9 mouse cellular contexts compared by ENCODE assay signal in genomic region chr8:125218669-125219068, GRCm38 (mm10).
DNase-seq lines count a peak whose midpoint lies in the region; ATAC-seq lines count a peak whose summit lies in the region.
"Had no signal": no experiment of that assay in that cellular context is flagged by ENCODE, and none has a peak within 500 bp of the region (broad histone marks: within the 10 kb centered on the region; RNA-seq: fewer than 3 reads in every experiment).

No protein-coding gene starts in this region.

- H3K4me1 ChIP-seq in heart, embryonic 13.5 days, result peaks cover 39% of the 10 kb centered on the region
- peaks cover 41% of the 10 kb centered on the region for H3K4me1 ChIP-seq in forebrain, embryonic 13.5 days
- peaks cover 14% of the 10 kb centered on the region for H3K4me1 ChIP-seq in neural tube, embryonic 14.5 days (ENCODE audit: control insufficient read depth, insufficient read depth, low read length)

- 49% methylated on average over 4 of the region's 4 CpGs for WGBS in heart, embryonic 13.5 days
- under 1% methylated on average over 4 of the region's 4 CpGs for WGBS in forebrain, embryonic 13.5 days
- WGBS in neural tube, embryonic 14.5 days, result 23% methylated on average over 4 of the region's 4 CpGs

- no peak overlapping the region for H3K4me2 ChIP-seq in heart, embryonic 13.5 days
- peak overlapping the region; percentile 46 for H3K4me2 ChIP-seq in forebrain, embryonic 13.5 days
- H3K4me2 ChIP-seq in neural tube, embryonic 14.5 days (ENCODE audit: low read depth, low read length), result no peak overlapping the region; the same call in 1 of the 2 replicates

- H3K9ac ChIP-seq in heart, embryonic 13.5 days, result no peak overlapping the region
- H3K9ac ChIP-seq in forebrain, embryonic 13.5 days, result peak overlapping the region; percentile 60; the same call in 1 of the 2 replicates
- no peak overlapping the region for H3K9ac ChIP-seq in neural tube, embryonic 14.5 days (replicated peaks; ENCODE audit: low read depth, low read length)

- intact Hi-C loops in heart, postnatal 36 days (cut with DNase I), result no loop called here

- no peaks in the 10 kb centered on the region for H3K27me3 ChIP-seq in heart, embryonic 13.5 days (replicated peaks)
- H3K27me3 ChIP-seq in forebrain, embryonic 13.5 days, result 0 out of 2 replicates have a peak, but pooled peaks cover 9% of the 10 kb centered on the region
- H3K27me3 ChIP-seq in neural tube, embryonic 14.5 days (ENCODE audit: control insufficient read depth, insufficient read depth, low read length), result no peaks in the 10 kb centered on the region

- H3K36me3 ChIP-seq in heart, embryonic 13.5 days, result no peaks in the 10 kb centered on the region
- no peaks in the 10 kb centered on the region for H3K36me3 ChIP-seq in forebrain, embryonic 13.5 days (ENCODE audit: poor library complexity, severe bottlenecking)
- no peaks in the 10 kb centered on the region for H3K36me3 ChIP-seq in neural tube, embryonic 14.5 days (ENCODE audit: control insufficient read depth, insufficient read depth, low read length)

- DNase-seq in heart, postnatal 36 days, result no peak
- peak; percentile 87 for DNase-seq in layer of hippocampus, adult 9-11 months
- DNase-seq in spleen, postnatal 14 days (ENCODE audit: low spot score in 2 of 2), result no peak
- no peak for DNase-seq in yolk sac, embryonic 10.5 days (ENCODE audit: low spot score)
- DNase-seq: kidney, postnatal 14 days had no signal

- no peaks in the 10 kb centered on the region for H3K9me3 ChIP-seq in heart, embryonic 13.5 days
- no peaks in the 10 kb centered on the region for H3K9me3 ChIP-seq in forebrain, embryonic 13.5 days (replicated peaks)
- H3K9me3 ChIP-seq in neural tube, embryonic 14.5 days (ENCODE audit: control insufficient read depth, low read length), result no peaks in the 10 kb centered on the region

- ATAC-seq in heart, embryonic 13.5 days (ENCODE audit: extremely low read depth, insufficient number of reproducible peaks, low FRiP score, low TSS enrichment), result no peak
- ATAC-seq in forebrain, embryonic 13.5 days, result peak; percentile 79
- no peak for ATAC-seq in neural tube, embryonic 14.5 days (ENCODE audit: low read depth)
- ATAC-seq in CD4-positive, CD25-positive, alpha-beta regulatory T cell, adult 4 months, result no peak

- H3K27ac ChIP-seq in heart, embryonic 13.5 days (replicated peaks), result peak overlapping the region; percentile 16
- peak overlapping the region; percentile 92 for H3K27ac ChIP-seq in forebrain, embryonic 13.5 days
- H3K27ac ChIP-seq in neural tube, embryonic 14.5 days (ENCODE audit: low read depth, low read length), result peak overlapping the region; percentile 59; the same call in 1 of the 2 replicates

- H3K4me3 ChIP-seq in heart, embryonic 13.5 days, result no peak overlapping the region
- no peak overlapping the region; the same call in 1 of the 2 replicates for H3K4me3 ChIP-seq in forebrain, embryonic 13.5 days
- no peak overlapping the region for H3K4me3 ChIP-seq in neural tube, embryonic 14.5 days (ENCODE audit: low read depth, low read length)

Comparison
In these comparisons a context has a peak if more than half of its experiments do, and no peak if none do; other contexts are left out.
1. H3K27ac ChIP-seq: peak in every context shown above with its lines; median percentile 92 in forebrain, embryonic 13.5 days; 59 in neural tube, embryonic 14.5 days; 16 in heart, embryonic 13.5 days.